Mouse (Mus musculus) lung, postnatal 14 days (tissue): ENCODE measurements around the gene Rbm31y.
"Not testable (repeated sequence)": the region's sequence is repeated elsewhere in the genome, so short reads cannot be mapped to it uniquely, and the experiment has no call there.

Source experiments
- DNase-seq: peaks from one replicate; pipeline ENCODE4 v3.0.0; 2021

Gene Rbm31y

GRCm38 (mm10) chrY:17400461-17400860 lies at the start of gene Rbm31y:
TSS of gene Rbm31y (plus strand) at chrY:17400761.
- not testable (repeated sequence) for DNase-seq
